Comparison of ENCODE assay signal across 32 mouse cellular contexts in the genomic region with DNA sequence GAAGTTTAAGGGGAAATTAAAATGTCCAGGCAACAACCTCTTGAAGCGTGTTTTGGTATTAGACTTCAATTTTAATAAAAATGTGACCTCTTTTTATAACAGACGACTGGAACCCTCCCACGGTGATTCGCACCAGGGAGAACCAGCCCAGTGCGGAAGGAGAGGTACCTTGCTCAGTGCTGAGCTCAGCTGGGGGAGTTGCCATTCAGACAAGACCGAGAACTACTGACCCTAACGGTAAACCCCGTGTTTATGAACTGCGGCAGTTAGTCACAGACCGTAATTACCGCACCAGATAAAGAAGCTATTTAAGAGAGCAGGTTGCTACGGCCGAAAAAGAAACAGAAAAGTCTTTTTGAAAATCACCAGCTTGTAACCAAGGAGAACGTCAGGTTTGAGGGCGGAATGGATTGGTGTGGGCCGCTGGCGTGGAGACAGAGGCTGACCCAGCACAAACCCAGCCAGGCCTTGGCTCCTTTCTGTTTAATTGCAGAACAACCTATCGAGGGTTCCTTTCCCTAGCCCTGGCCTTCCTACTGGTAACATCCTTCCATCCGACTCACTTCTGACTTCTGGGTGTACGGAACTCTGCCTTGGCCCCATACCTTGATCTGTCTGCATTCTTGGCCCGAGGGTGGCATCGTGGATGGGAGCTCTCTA. TPM values are rescaled to one million over a fixed set of nuclear protein-coding genes. Genes with fewer than 3 reads are reported as not detected.
A peak's percentile ranks its signal among the peaks of the same experiment; 100 is the strongest.
DNase-seq lines count a peak whose midpoint lies in the region; ATAC-seq and TF ChIP-seq lines count a peak whose summit lies in the region.
"Had no signal": no experiment of that assay in that cellular context is flagged by ENCODE, and none has a peak within 500 bp of the region (broad histone marks: within the 10 kb centered on the region; RNA-seq: fewer than 3 reads in every experiment).

No protein-coding gene starts in this region.

- H3K27ac ChIP-seq in hindbrain, postnatal 0 days = no peak overlapping the region
- H3K27ac ChIP-seq in hindbrain, embryonic 10.5 days = no peak overlapping the region
- peak overlapping the region; percentile 44; the same call in 1 of the 2 replicates for H3K27ac ChIP-seq in kidney, postnatal 0 days
- H3K27ac ChIP-seq: embryonic facial prominence, embryonic 15.5 days; gastrocnemius, adult 2 months; heart, embryonic 15.5 days; hindbrain, embryonic 15.5 days; midbrain, embryonic 15.5 days; neural tube, embryonic 15.5 days had no signal

- ATAC-seq in hindbrain, postnatal 0 days = no peak
- peak; percentile 57 for ATAC-seq in kidney, postnatal 0 days (replicated peaks; ENCODE audit: low FRiP score, low read depth)
- ATAC-seq: forebrain, embryonic 14.5 days; intestine, embryonic 16.5 days; midbrain, embryonic 15.5 days had no signal

- no peak overlapping the region for H3K4me2 ChIP-seq in hindbrain, postnatal 0 days (ENCODE audit: low read depth, low read length)
- peak overlapping the region; percentile 16; the same call in 1 of the 2 replicates for H3K4me2 ChIP-seq in kidney, postnatal 0 days (ENCODE audit: low read length)
- H3K4me2 ChIP-seq: embryonic facial prominence, embryonic 15.5 days; heart, embryonic 15.5 days; hindbrain, embryonic 15.5 days; midbrain, embryonic 15.5 days; neural tube, embryonic 15.5 days had no signal

- H3K9me3 ChIP-seq in hindbrain, postnatal 0 days (ENCODE audit: low read length) = no peaks in the 10 kb centered on the region
- H3K9me3 ChIP-seq in hindbrain, embryonic 10.5 days = no peaks in the 10 kb centered on the region
- H3K9me3 ChIP-seq in kidney, postnatal 0 days (replicated peaks; ENCODE audit: low read length) = no peaks in the 10 kb centered on the region
- H3K9me3 ChIP-seq: embryonic facial prominence, embryonic 15.5 days; heart, embryonic 15.5 days; hindbrain, embryonic 15.5 days; midbrain, embryonic 15.5 days; neural tube, embryonic 15.5 days had no signal

- TF ChIP-seq CTCF in hindbrain, postnatal 0 days (IDR thresholded peaks at IDR 0.05; ENCODE audit: low read depth) = no peak
- no peak for TF ChIP-seq CTCF in kidney, postnatal 0 days (IDR thresholded peaks at IDR 0.05; ENCODE audit: low read depth)

- no peak overlapping the region for H3K4me3 ChIP-seq in hindbrain, postnatal 0 days (ENCODE audit: low read length)
- H3K4me3 ChIP-seq in hindbrain, embryonic 10.5 days = no peak overlapping the region
- no peak overlapping the region for H3K4me3 ChIP-seq in kidney, postnatal 0 days (replicated peaks; ENCODE audit: low read depth, low read length)
- H3K4me3 ChIP-seq: embryonic facial prominence, embryonic 15.5 days; gastrocnemius, adult 2 months; heart, embryonic 15.5 days; hindbrain, embryonic 15.5 days; midbrain, embryonic 15.5 days; myocyte; neural tube, embryonic 15.5 days had no signal

- no peaks in the 10 kb centered on the region for H3K4me1 ChIP-seq in hindbrain, postnatal 0 days (ENCODE audit: insufficient read depth, low read length)
- H3K4me1 ChIP-seq in hindbrain, embryonic 10.5 days (replicated peaks) = no peaks in the 10 kb centered on the region
- H3K4me1 ChIP-seq in kidney, postnatal 0 days (replicated peaks; ENCODE audit: insufficient read depth, low read length) = 0 out of 2 replicates have a peak, but pooled peaks cover 12% of the 10 kb centered on the region
- H3K4me1 ChIP-seq: embryonic facial prominence, embryonic 15.5 days; hindbrain, embryonic 15.5 days; midbrain, embryonic 15.5 days; neural tube, embryonic 15.5 days had no signal

- peak; percentile 14 for DNase-seq in hindbrain, postnatal 0 days (ENCODE audit: low spot score)
- DNase-seq in hindbrain, embryonic 10.5 days (ENCODE audit: low spot score) = no peak
- DNase-seq in kidney, postnatal 0 days (ENCODE audit: low spot score) = peak; percentile 70
- no peak for DNase-seq in kidney, postnatal 14 days
- DNase-seq in right cerebral cortex, adult 18-20 months = peak; percentile 3
- DNase-seq in right cerebral cortex, postnatal 4 days = no peak
- no peak for DNase-seq in layer of hippocampus, adult 9-11 months
- DNase-seq: adrenal gland, postnatal 25 days; cerebellum, adult 9-11 months; gastrocnemius, adult 2 months; heart, postnatal 36 days; lung, postnatal 4 days; right cerebral cortex, postnatal 14 days; spleen, adult 18-20 months; thymus, postnatal 25 days had no signal

- WGBS in hindbrain, postnatal 0 days = 73% methylated on average over 22 of the region's 22 CpGs
- WGBS in hindbrain, embryonic 10.5 days = 88% methylated on average over 22 of the region's 22 CpGs
- WGBS in kidney, postnatal 0 days = 40% methylated on average over 22 of the region's 22 CpGs

- H3K36me3 ChIP-seq in hindbrain, postnatal 0 days (ENCODE audit: insufficient read depth, low read length) = no peaks in the 10 kb centered on the region
- no peaks in the 10 kb centered on the region for H3K36me3 ChIP-seq in hindbrain, embryonic 10.5 days
- no peaks in the 10 kb centered on the region for H3K36me3 ChIP-seq in kidney, postnatal 0 days (ENCODE audit: insufficient read depth, low read length)
- H3K36me3 ChIP-seq: embryonic facial prominence, embryonic 15.5 days; heart, embryonic 15.5 days; hindbrain, embryonic 15.5 days; midbrain, embryonic 15.5 days; neural tube, embryonic 15.5 days had no signal

- H3K27me3 ChIP-seq in hindbrain, postnatal 0 days (ENCODE audit: insufficient read depth, low read length) = no peaks in the 10 kb centered on the region
- H3K27me3 ChIP-seq in hindbrain, embryonic 10.5 days (ENCODE audit: insufficient read depth, poor library complexity, severe bottlenecking) = no peaks in the 10 kb centered on the region
- no peaks in the 10 kb centered on the region for H3K27me3 ChIP-seq in kidney, postnatal 0 days (ENCODE audit: insufficient read depth, low read length)
- H3K27me3 ChIP-seq: embryonic facial prominence, embryonic 15.5 days; heart, embryonic 15.5 days; hindbrain, embryonic 15.5 days; midbrain, embryonic 15.5 days had no signal

- no peak overlapping the region for H3K9ac ChIP-seq in hindbrain, postnatal 0 days (replicated peaks; ENCODE audit: low read length)
- no peak overlapping the region for H3K9ac ChIP-seq in kidney, postnatal 0 days (ENCODE audit: low read depth, low read length)
- H3K9ac ChIP-seq: embryonic facial prominence, embryonic 15.5 days; heart, embryonic 15.5 days; hindbrain, embryonic 15.5 days; midbrain, embryonic 15.5 days; neural tube, embryonic 15.5 days had no signal

RNA-seq across cellular contexts. Expression of gene Gm11060, which starts 5.6 kb away (rescaled TPM):
- total RNA-seq in hindbrain, postnatal 0 days (2014; rRNA removed) = not detected in 2 replicates
- not detected in 2 replicates for polyA plus RNA-seq in hindbrain, postnatal 0 days (2015; fragmentation: Nextera tagmentation; extraction: Ambion mirVana)
- polyA plus RNA-seq in hindbrain, embryonic 10.5 days (2016; fragmentation: Nextera tagmentation; extraction: Ambion mirVana) = not detected in 2 replicates
- polyA plus RNA-seq in kidney, postnatal 0 days (2015; fragmentation: Nextera tagmentation; extraction: Ambion mirVana) = not detected in 2 replicates
- total RNA-seq: adrenal gland, postnatal 25 days; common myeloid progenitor, adult 5-6 weeks; gastrocnemius, adult 2 months; gastrocnemius, postnatal 4 days; heart, postnatal 36 days; left cerebral cortex, adult 18-20 months; liver, adult 2 months; megakaryocyte-erythroid progenitor cell, adult 5-6 weeks had no signal
- polyA plus RNA-seq: embryonic facial prominence, embryonic 15.5 days; forebrain, embryonic 14.5 days; frontal cortex, adult 2 months; heart, embryonic 15.5 days; hindbrain, embryonic 15.5 days; intestine, embryonic 16.5 days; limb, embryonic 11.5 days; liver, adult 2 months; liver, embryonic 16.5 days; lung, embryonic 16.5 days; midbrain, embryonic 15.5 days; myocyte; neural tube, embryonic 15.5 days had no signal

RNA-seq across cellular contexts. Expression of gene Wt1, which starts 28.9 kb away (rescaled TPM):
- 0.32 and 1.9 TPM in 2 replicates for total RNA-seq in hindbrain, postnatal 0 days (2014; rRNA removed)
- 0.55 and 0.56 TPM in 2 replicates for polyA plus RNA-seq in hindbrain, postnatal 0 days (2015; fragmentation: Nextera tagmentation; extraction: Ambion mirVana)
- 0.12 and 0.36 TPM in 2 replicates for polyA plus RNA-seq in hindbrain, embryonic 10.5 days (2016; fragmentation: Nextera tagmentation; extraction: Ambion mirVana)
- polyA plus RNA-seq in kidney, postnatal 0 days (2015; fragmentation: Nextera tagmentation; extraction: Ambion mirVana) = 93.6 and 95.7 TPM in 2 replicates
- total RNA-seq: common myeloid progenitor, adult 5-6 weeks; gastrocnemius, adult 2 months; megakaryocyte-erythroid progenitor cell, adult 5-6 weeks had no signal
- polyA plus RNA-seq: forebrain, embryonic 14.5 days; myocyte had no signal

Comparison
In these comparisons a context has a peak if more than half of its experiments do, and no peak if none do; other contexts are left out.
1. DNase-seq: peak in hindbrain, postnatal 0 days (single experiment), kidney, postnatal 0 days (single experiment) and right cerebral cortex, adult 18-20 months (single experiment); none in hindbrain, embryonic 10.5 days (single experiment), kidney, postnatal 14 days (single experiment), right cerebral cortex, postnatal 4 days (single experiment) and layer of hippocampus, adult 9-11 months (single experiment).
2. RNA of gene Wt1, which starts 28.9 kb away (polyA plus RNA-seq): 93.6 to 95.7 TPM in kidney, postnatal 0 days; 0.55 to 0.56 TPM in hindbrain, postnatal 0 days and 0.12 to 0.36 TPM in hindbrain, embryonic 10.5 days; every median in the first group is over 10 times any median in the second.